Mouse (Mus musculus) G1E (cell line): ENCODE results near the gene Zfp146.

Experiments
- CTCF ChIP-seq: IDR thresholded peaks from 2 replicates; pipeline ENCODE4 v1.5.1; 2012; ENCODE audit warnings: low read depth, low read length, inconsistent platforms, mixed read lengths
- GATA1 ChIP-seq: IDR thresholded peaks from 2 replicates; pipeline ENCODE4 v1.6.1; 2012; ENCODE audit warnings: borderline replicate concordance, low read length, inconsistent platforms, mixed read lengths
- POLR2AphosphoS5 ChIP-seq: IDR thresholded peaks from 2 replicates; pipeline ENCODE4 v1.6.1; 2012; ENCODE audit warnings: low read depth, low read length, inconsistent platforms; ENCODE audit not compliant: insufficient replicate concordance

GRCm38 (mm10) chr7:30169583-30170282, at the start of gene Zfp146:
- TF ChIP-seq CTCF, result no peak
- TF ChIP-seq GATA1, result no peak
- no peak for TF ChIP-seq POLR2AphosphoS5
